ENCODE assay signal across 8 mouse cellular contexts in genomic region chr9:60794210-60794840, GRCm38 (mm10). TPM values are rescaled to one million over a fixed set of nuclear protein-coding genes. Genes with fewer than 3 reads are reported as not detected.
DNase-seq lines count a peak whose midpoint lies in the region; ATAC-seq and TF ChIP-seq lines count a peak whose summit lies in the region.

Gene Uaca, plus strand, starts transcription at chr9:60794542.

- peak; percentile 96 to 98 for DNase-seq in heart, adult 18-20 months
- DNase-seq in kidney, adult 2 months: peak; percentile 98
- peak; percentile 97 for DNase-seq in limb, embryonic 10.5 days (ENCODE audit: low spot score)
- peak; percentile 9 to 32 for DNase-seq in spleen, postnatal 14 days (ENCODE audit: low spot score in 2 of 2)
- no peak for DNase-seq in natural killer cell, adult 2 months (ENCODE audit: low spot score in 2 of 2)

- no peaks in the 10 kb centered on the region for H3K36me3 ChIP-seq in embryonic facial prominence, embryonic 12.5 days
- no peaks in the 10 kb centered on the region for H3K36me3 ChIP-seq in kidney, adult 2 months (ENCODE audit: control insufficient read depth, insufficient read depth, low read length)
- no peaks in the 10 kb centered on the region for H3K36me3 ChIP-seq in limb, embryonic 10.5 days
- H3K36me3 ChIP-seq in midbrain, embryonic 12.5 days: no peaks in the 10 kb centered on the region

- peak within 1 kb of the TSS; percentile 47 for H3K4me3 ChIP-seq in bone marrow, adult 2 months (replicated peaks; ENCODE audit: control insufficient read depth, low read depth, low read length)
- peak within 1 kb of the TSS; percentile 69 for H3K4me3 ChIP-seq in embryonic facial prominence, embryonic 12.5 days
- peak within 1 kb of the TSS; percentile 90 for H3K4me3 ChIP-seq in kidney, adult 2 months (ENCODE audit: insufficient read depth, low read depth, low read length)
- H3K4me3 ChIP-seq in limb, embryonic 10.5 days: peak within 1 kb of the TSS; percentile 86
- H3K4me3 ChIP-seq in midbrain, embryonic 12.5 days: peak within 1 kb of the TSS; percentile 63

- TF ChIP-seq POLR2A in bone marrow, adult 2 months (IDR thresholded peaks at IDR 0.05; ENCODE audit: borderline replicate concordance, control insufficient read depth, low read depth, low read length): no peak
- TF ChIP-seq POLR2A in kidney, adult 2 months (IDR thresholded peaks at IDR 0.05; ENCODE audit: low read depth, low read length): no peak

- ATAC-seq in embryonic facial prominence, embryonic 12.5 days (ENCODE audit: insufficient number of reproducible peaks, insufficient read depth, low FRiP score, low TSS enrichment): peak; percentile 93
- ATAC-seq in midbrain, embryonic 12.5 days (ENCODE audit: low FRiP score, low read depth): peak; percentile 96

- H3K4me1 ChIP-seq in bone marrow, adult 2 months (ENCODE audit: control insufficient read depth, insufficient read depth, low read length): no peaks in the 10 kb centered on the region
- peaks cover 4% of the 10 kb centered on the region; the same call in 1 of the 2 replicates for H3K4me1 ChIP-seq in embryonic facial prominence, embryonic 12.5 days
- peaks cover 7% of the 10 kb centered on the region; the same call in 1 of the 2 replicates for H3K4me1 ChIP-seq in kidney, adult 2 months (ENCODE audit: control insufficient read depth, insufficient read depth, low read length)
- H3K4me1 ChIP-seq in limb, embryonic 10.5 days: peaks cover 21% of the 10 kb centered on the region
- H3K4me1 ChIP-seq in midbrain, embryonic 12.5 days: peaks cover 11% of the 10 kb centered on the region

- H3K9ac ChIP-seq in embryonic facial prominence, embryonic 12.5 days: peak within 1 kb of the TSS; percentile 74
- H3K9ac ChIP-seq in midbrain, embryonic 12.5 days (replicated peaks): peak within 1 kb of the TSS; percentile 57

- H3K4me2 ChIP-seq in embryonic facial prominence, embryonic 12.5 days (replicated peaks): peak within 1 kb of the TSS; percentile 90
- peak within 1 kb of the TSS; percentile 81 for H3K4me2 ChIP-seq in midbrain, embryonic 12.5 days (replicated peaks)

- H3K9me3 ChIP-seq in embryonic facial prominence, embryonic 12.5 days: no peaks in the 10 kb centered on the region
- no peaks in the 10 kb centered on the region for H3K9me3 ChIP-seq in limb, embryonic 10.5 days (replicated peaks)
- H3K9me3 ChIP-seq in midbrain, embryonic 12.5 days: no peaks in the 10 kb centered on the region

- H3K27ac ChIP-seq in bone marrow, adult 2 months (ENCODE audit: control insufficient read depth, insufficient read depth, low read depth, low read length, poor library complexity): no peak within 1 kb of the TSS
- peak within 1 kb of the TSS; percentile 86 for H3K27ac ChIP-seq in embryonic facial prominence, embryonic 12.5 days
- peak within 1 kb of the TSS; percentile 59 for H3K27ac ChIP-seq in kidney, adult 2 months (ENCODE audit: insufficient read depth, low read depth, low read length)
- peak within 1 kb of the TSS; percentile 89 for H3K27ac ChIP-seq in limb, embryonic 10.5 days
- peak within 1 kb of the TSS; percentile 60 for H3K27ac ChIP-seq in midbrain, embryonic 12.5 days (replicated peaks)

- WGBS in bone marrow, adult 2 months: under 1% methylated on average over 45 of the region's 45 CpGs
- WGBS in embryonic facial prominence, embryonic 12.5 days: under 1% methylated on average over 45 of the region's 45 CpGs
- under 1% methylated on average over 45 of the region's 45 CpGs for WGBS in kidney, adult 2 months
- WGBS in limb, embryonic 10.5 days: under 1% methylated on average over 45 of the region's 45 CpGs
- WGBS in midbrain, embryonic 12.5 days: under 1% methylated on average over 43 of the region's 45 CpGs

- TF ChIP-seq CTCF in bone marrow, adult 2 months (IDR thresholded peaks at IDR 0.05; ENCODE audit: control insufficient read depth, insufficient read depth, low read length): peak; percentile 28; the same call in 1 of the 2 replicates
- peak; percentile 74 for TF ChIP-seq CTCF in kidney, adult 2 months (conservative IDR thresholded peaks at IDR 0.05; ENCODE audit: insufficient read depth, insufficient read length, low read depth, low read length)

- H3K27me3 ChIP-seq in embryonic facial prominence, embryonic 12.5 days: no peaks in the 10 kb centered on the region
- H3K27me3 ChIP-seq in kidney, adult 2 months (replicated peaks; ENCODE audit: control insufficient read depth, insufficient read depth, low read length): no peaks in the 10 kb centered on the region
- no peaks in the 10 kb centered on the region for H3K27me3 ChIP-seq in limb, embryonic 10.5 days (ENCODE audit: low read depth, poor library complexity, severe bottlenecking)
- H3K27me3 ChIP-seq in midbrain, embryonic 12.5 days: peaks cover 5% of the 10 kb centered on the region

RNA-seq across cellular contexts. Expression of gene Uaca, which starts in this region (rescaled TPM):
- polyA plus RNA-seq in bone marrow, adult 2 months (2011; ENCODE audit: insufficient read depth, insufficient read length, low replicate concordance, missing spikeins): 2.9 and 3.8 TPM in 2 replicates
- 33.8 and 37.1 TPM in 2 replicates for polyA plus RNA-seq in embryonic facial prominence, embryonic 12.5 days (2016; fragmentation: Nextera tagmentation; extraction: Ambion mirVana)
- 10 to 100 TPM; 39.1 to 44.2 TPM for total RNA-seq in heart, adult 18-20 months (2021)
- 13.5 and 16.4 TPM in 2 replicates for polyA plus RNA-seq in kidney, adult 2 months (2012; rRNA removed)
- 23.3 and 27.9 TPM in 2 replicates for polyA plus RNA-seq in limb, embryonic 10.5 days (2016; fragmentation: Nextera tagmentation; extraction: Ambion mirVana)
- 35.7 and 42.1 TPM in 2 replicates for polyA plus RNA-seq in midbrain, embryonic 12.5 days (2016; fragmentation: Nextera tagmentation; extraction: Ambion mirVana)

Comparison
In these comparisons a context has a peak if more than half of its experiments do, and no peak if none do; other contexts are left out.
1. DNase-seq: peak in heart, adult 18-20 months (2 of 2), kidney, adult 2 months (single experiment), limb, embryonic 10.5 days (single experiment) and spleen, postnatal 14 days (2 of 2); none in natural killer cell, adult 2 months (0 of 2).
2. Peak in every context shown above with its lines, with median percentiles within 50 percentile points of each other: H3K4me3 ChIP-seq.